Mouse (Mus musculus): ENCODE results near the gene Uqcrc1. TPM values are rescaled to one million over a fixed set of nuclear protein-coding genes. Genes with fewer than 3 reads are reported as not detected.

The Uqcrc1 gene
- 407 and 414 TPM in 2 replicates for polyA plus RNA-seq (2015; fragmentation: Nextera tagmentation; extraction: Ambion mirVana)

- peak; percentile 99 for DNase-seq (ENCODE audit: low spot score)
Observed at GRCm38 (mm10) chr9:108936418-108937364, at the start of gene Uqcrc1. TSS of gene Uqcrc1 (plus strand) at chr9:108936633.

GRCm38 (mm10) chr9:108912308-108912707 lies 24.1 kb upstream of the Uqcrc1 start:
- no peak for DNase-seq (ENCODE audit: low spot score)

GRCm38 (mm10) chr9:108913161-108913560 lies 23.3 kb upstream of the Uqcrc1 start:
- DNase-seq (ENCODE audit: low spot score) = no peak

GRCm38 (mm10) chr9:108913621-108914020 lies 22.8 kb upstream of the Uqcrc1 start:
- DNase-seq (ENCODE audit: low spot score) = no peak

- no peak for DNase-seq (ENCODE audit: low spot score)
Observed at GRCm38 (mm10) chr9:108914491-108914890, 21.9 kb upstream of the Uqcrc1 start, which contains the start of gene Tmem89. TSS of gene Tmem89 (plus strand) at chr9:108914619.

GRCm38 (mm10) chr9:108925897-108926296 lies 10.5 kb upstream of the Uqcrc1 start:
- DNase-seq (ENCODE audit: low spot score) = no peak

GRCm38 (mm10) chr9:108928424-108928823 lies 8.0 kb upstream of the Uqcrc1 start:
- DNase-seq (ENCODE audit: low spot score) = no peak

GRCm38 (mm10) chr9:108935991-108936390 lies 442 bp upstream of the Uqcrc1 start:
- no peak for DNase-seq (ENCODE audit: low spot score)

GRCm38 (mm10) chr9:108945111-108945510 lies 8.7 kb downstream of the Uqcrc1 start:
- no peak for DNase-seq (ENCODE audit: low spot score)

GRCm38 (mm10) chr9:108945608-108946007 lies 9.2 kb downstream of the Uqcrc1 start:
- no peak for DNase-seq (ENCODE audit: low spot score)

- DNase-seq (ENCODE audit: low spot score) = no peak
Observed at GRCm38 (mm10) chr9:108949231-108949966, 13.0 kb downstream of the Uqcrc1 start.

- DNase-seq (ENCODE audit: low spot score) = no peak
Observed at GRCm38 (mm10) chr9:108949967-108950728, 13.7 kb downstream of the Uqcrc1 start.

GRCm38 (mm10) chr9:108953081-108953636 lies 16.7 kb downstream of the Uqcrc1 start, which contains the start of gene Col7a1:
TSS of gene Col7a1 (plus strand) at chr9:108953586.
- no peak for DNase-seq (ENCODE audit: low spot score)

GRCm38 (mm10) chr9:108955241-108955640 lies 18.8 kb downstream of the Uqcrc1 start:
- no peak for DNase-seq (ENCODE audit: low spot score)

GRCm38 (mm10) chr9:108955846-108956245 lies 19.4 kb downstream of the Uqcrc1 start:
- DNase-seq (ENCODE audit: low spot score) = no peak

GRCm38 (mm10) chr9:108963577-108963976 lies 27.1 kb downstream of the Uqcrc1 start:
- no peak for DNase-seq (ENCODE audit: low spot score)

GRCm38 (mm10) chr9:108964338-108964737 lies 27.9 kb downstream of the Uqcrc1 start:
- DNase-seq (ENCODE audit: low spot score) = no peak

- no peak for DNase-seq (ENCODE audit: low spot score)
Observed at GRCm38 (mm10) chr9:108970623-108971022, 34.2 kb downstream of the Uqcrc1 start.

GRCm38 (mm10) chr9:108976483-108976882 lies 40.0 kb downstream of the Uqcrc1 start:
- DNase-seq (ENCODE audit: low spot score) = no peak

GRCm38 (mm10) chr9:108977966-108978365 lies 41.5 kb downstream of the Uqcrc1 start:
- DNase-seq (ENCODE audit: low spot score) = no peak

- DNase-seq (ENCODE audit: low spot score) = no peak
Observed at GRCm38 (mm10) chr9:108982498-108982897, 46.1 kb downstream of the Uqcrc1 start.
